Mouse (Mus musculus): ENCODE data around the gene Ttc19. TPM values are rescaled to one million over a fixed set of nuclear protein-coding genes. Genes with fewer than 3 reads are reported as not detected.

The Ttc19 gene
- 14.7 TPM for polyA plus RNA-seq (2015; fragmentation: Illumina TruSeq; extraction: RNeasy Lipid Tissue Mini Kit (QIAGEN cat#74804); ENCODE audit: insufficient read depth, low replicate concordance)

GRCm38 (mm10) chr11:62280675-62281600, at the start of gene Ttc19, which contains the start of gene Zswim7:
Ttc19 (plus strand) TSS chr11:62281473.
Zswim7 (minus strand) TSS chr11:62281375.

DNA sequence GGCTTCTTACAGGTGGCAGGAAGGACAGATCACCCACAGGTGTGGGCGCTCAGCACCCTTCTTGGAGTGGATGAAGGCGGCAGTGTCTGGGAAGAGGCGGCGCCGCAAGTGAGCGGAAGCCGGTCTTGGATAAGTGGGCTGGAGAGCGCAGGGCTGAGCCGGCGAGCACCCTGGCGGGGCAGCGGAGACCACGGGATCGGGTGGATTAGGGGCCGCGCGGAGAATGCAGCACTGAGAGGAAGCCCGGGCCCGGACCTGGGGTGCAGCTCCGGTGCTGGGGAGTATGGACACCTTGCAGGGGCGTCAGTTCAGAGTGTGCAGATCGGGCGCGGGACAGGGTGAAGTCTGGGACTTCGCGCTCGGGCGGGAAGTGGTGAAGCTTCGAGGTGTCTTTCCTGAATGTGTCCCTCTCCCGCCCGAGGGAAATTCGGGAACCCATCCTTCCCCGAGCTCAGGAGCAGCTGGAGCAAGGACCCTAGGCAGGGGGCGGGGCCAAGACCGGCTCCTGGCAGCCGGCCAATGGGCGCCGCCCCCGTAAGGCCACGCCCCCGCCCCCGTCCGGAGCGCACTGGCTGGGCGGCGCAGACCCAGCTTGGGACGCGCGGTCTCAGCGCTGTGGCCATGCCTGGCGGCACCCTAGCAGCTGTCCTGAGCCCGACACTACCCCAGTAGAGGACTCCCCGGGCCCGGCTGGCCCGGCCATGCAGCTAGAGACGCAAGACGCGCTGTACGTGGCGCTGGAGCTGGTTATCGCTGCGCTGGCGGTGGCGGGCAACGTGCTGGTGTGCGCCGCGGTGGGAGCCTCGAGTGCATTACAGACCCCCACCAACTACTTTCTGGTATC, 32.6 kb upstream of the Ttc19 start, which contains the start of gene Adora2b:
Gene Adora2b, plus strand, starts transcription at position 584 of the 844 bp plus-strand sequence.

Other genes starting within 250 kb of the Ttc19 start
- 0.94 TPM for gene Adora2b, start 32.5 kb upstream of the Ttc19 start, polyA plus RNA-seq (2015; fragmentation: Illumina TruSeq; extraction: RNeasy Lipid Tissue Mini Kit (QIAGEN cat#74804); ENCODE audit: insufficient read depth, low replicate concordance)
- 9.0 TPM for gene Zswim7, start 98 bp upstream of the Ttc19 start, polyA plus RNA-seq (2015; fragmentation: Illumina TruSeq; extraction: RNeasy Lipid Tissue Mini Kit (QIAGEN cat#74804); ENCODE audit: insufficient read depth, low replicate concordance)
- 9.8 TPM for gene Pigl, start 177.0 kb downstream of the Ttc19 start, polyA plus RNA-seq (2015; fragmentation: Illumina TruSeq; extraction: RNeasy Lipid Tissue Mini Kit (QIAGEN cat#74804); ENCODE audit: insufficient read depth, low replicate concordance)
- gene Ncor1, start 177.1 kb downstream of the Ttc19 start, polyA plus RNA-seq (2015; fragmentation: Illumina TruSeq; extraction: RNeasy Lipid Tissue Mini Kit (QIAGEN cat#74804); ENCODE audit: insufficient read depth, low replicate concordance) = 202 TPM

Data from spleen, adult 10 weeks (tissue).